Mouse (Mus musculus) brain, embryonic 14.5 days (tissue): ENCODE results near the gene Nthl1. TPM values are rescaled to one million over a fixed set of nuclear protein-coding genes. Genes with fewer than 3 reads are reported as not detected.

Experiments
- DNase-seq: peaks from one replicate; pipeline ENCODE4 v3.0.0-alpha.2; 2011; ENCODE audit warnings: low read depth
- CTCF ChIP-seq: fragments of 200-500 bp; IDR thresholded peaks from 2 replicates; pipeline ENCODE4 v1.5.1; 2012; ENCODE audit warnings: inconsistent platforms, mild to moderate bottlenecking, moderate library complexity, borderline replicate concordance; ENCODE audit not compliant: insufficient read depth, insufficient read length; ENCODE audit errors: extremely low read depth
- POLR2A ChIP-seq: fragments of 200-500 bp; IDR thresholded peaks from 2 replicates; pipeline ENCODE4 v1.6.1; 2012; ENCODE audit warnings: mild to moderate bottlenecking, inconsistent platforms, borderline replicate concordance; ENCODE audit not compliant: poor library complexity, insufficient read depth, insufficient read length, severe bottlenecking; ENCODE audit errors: extremely low read depth
- polyA plus RNA-seq: library from polyadenylated mRNA; depleted of rRNA; stranded (reverse); fragments of >200 nt; gene quantifications from 2 replicates; pipeline ENCODE4 v1.2.3, GENCODE M21; 2012

Gene Nthl1
- polyA plus RNA-seq, 1 experiment: 10.4 TPM

DNA sequence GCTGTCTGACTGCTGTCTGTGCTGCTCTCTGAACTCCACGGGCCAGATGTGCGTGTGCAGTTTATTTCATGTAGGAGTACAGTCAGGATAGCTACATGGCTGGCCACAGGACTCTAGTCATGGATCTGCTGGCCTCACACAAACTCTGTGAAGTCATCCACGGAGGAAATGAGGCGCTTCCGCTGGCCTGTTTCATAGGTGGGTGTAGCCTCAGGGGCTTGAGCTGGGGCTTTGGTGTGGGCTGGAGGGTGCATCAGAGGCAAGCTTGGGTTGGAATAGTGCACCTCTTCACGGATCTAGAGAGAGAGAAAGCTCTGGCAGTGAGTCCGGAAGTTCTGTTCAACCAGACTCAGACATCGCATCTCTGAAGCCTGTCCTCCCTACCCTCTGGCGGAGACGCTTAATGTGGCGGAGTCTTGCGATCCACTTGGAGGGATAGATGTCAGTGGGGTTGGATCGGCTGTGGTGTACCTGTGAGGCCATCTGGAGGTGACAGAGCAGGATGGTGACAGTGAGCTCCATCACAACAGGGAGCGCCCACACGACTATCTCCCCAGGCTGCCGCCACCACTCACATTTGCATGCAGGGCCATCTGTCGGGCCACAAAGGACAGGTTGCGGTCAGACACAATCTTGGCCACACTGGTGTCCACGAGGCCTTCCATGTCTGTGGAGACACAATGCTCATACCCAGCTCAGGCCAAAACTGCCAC is 35.9 kb upstream of the Nthl1 start:
- TF ChIP-seq CTCF (no peak), POLR2A (no peak)
- no peak for DNase-seq

DNA sequence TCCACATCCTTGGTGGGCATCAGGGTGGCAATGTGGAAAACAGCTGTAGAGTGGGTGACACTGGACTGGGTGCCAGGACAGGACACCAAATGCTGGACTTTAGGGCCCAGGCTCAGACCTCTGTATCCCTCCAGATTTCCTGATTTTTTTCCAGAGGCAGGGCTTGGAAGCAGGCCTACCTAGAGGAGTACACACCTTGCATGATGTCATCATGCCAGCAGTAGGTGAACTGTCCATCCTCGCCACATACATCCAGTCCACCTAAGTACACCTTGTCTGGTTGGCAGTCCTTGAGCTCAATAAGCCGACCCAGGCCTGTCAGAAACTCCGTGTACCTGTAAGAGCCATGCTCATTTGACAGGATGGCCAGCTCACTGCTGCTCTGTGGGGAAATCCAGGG is 34.5 kb upstream of the Nthl1 start:
- DNase-seq: no peak
- TF ChIP-seq CTCF (no peak), POLR2A (no peak)

DNA sequence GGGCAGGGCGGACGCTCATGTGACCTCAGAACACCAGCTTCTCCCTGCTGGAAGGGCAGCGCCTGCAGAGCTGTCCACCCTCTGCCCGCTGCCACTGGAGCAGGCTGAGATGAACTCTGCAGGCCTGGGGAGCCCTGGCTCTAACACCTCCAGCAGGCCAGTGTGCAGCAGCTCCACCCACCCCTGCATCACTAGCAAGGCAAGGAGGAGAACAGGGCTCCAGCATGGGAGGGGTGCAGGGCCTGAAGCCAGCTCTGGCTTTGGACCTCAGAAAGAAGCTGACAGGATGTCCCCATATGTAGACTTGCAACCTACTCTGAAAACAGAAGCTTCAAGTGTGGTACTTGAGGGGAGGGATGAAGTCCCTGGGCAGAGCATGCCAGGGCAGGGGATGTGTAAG is 32.0 kb upstream of the Nthl1 start:
- TF ChIP-seq POLR2A (no peak), CTCF (no peak)

DNA sequence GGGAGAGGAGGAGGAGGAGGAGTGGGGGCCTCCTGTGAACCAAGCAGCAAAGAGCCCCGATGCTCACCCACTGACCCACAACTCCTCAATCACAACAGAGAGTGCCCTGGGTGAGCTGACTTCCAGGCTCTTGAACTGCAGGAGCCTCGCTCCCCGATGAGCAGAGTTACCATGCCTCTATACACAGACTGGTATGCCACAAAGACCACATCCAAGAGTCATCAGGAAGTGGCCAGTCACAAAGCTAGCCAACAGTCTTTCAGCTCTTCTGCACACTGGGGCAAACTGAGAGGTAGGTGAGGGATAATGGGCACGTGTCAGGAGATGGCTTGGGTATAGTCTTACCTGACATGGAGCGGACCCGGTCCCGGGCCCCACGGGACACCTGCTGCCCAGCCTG is 28.5 kb upstream of the Nthl1 start:
- TF ChIP-seq CTCF (no peak), POLR2A (no peak)

More for the DNA sequence above, 32.0 kb upstream of the Nthl1 start:
- no peak for DNase-seq

DNA sequence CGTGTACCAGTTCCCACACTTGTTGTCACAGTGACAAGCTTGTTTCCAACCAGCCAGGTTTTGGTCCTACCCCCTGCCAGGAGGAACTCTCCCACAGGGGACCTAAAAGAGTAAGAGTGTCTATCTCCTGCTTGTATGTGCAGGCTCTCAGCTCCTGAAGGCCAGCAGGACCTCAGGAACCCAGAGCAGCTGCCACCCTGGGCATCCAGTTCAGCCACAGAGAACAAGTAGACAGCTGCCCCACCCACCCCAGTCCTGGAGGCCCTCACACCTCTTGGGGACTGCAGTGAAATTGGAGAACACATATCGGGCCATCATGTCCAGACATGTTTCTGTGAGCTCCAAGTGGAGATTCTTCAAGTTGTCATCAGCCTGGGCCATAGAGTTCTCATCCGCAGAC is 27.9 kb upstream of the Nthl1 start:
- no peak for TF ChIP-seq POLR2A
- TF ChIP-seq CTCF: no peak
- DNase-seq: no peak

More for the DNA sequence above, 28.5 kb upstream of the Nthl1 start:
- DNase-seq: no peak

DNA sequence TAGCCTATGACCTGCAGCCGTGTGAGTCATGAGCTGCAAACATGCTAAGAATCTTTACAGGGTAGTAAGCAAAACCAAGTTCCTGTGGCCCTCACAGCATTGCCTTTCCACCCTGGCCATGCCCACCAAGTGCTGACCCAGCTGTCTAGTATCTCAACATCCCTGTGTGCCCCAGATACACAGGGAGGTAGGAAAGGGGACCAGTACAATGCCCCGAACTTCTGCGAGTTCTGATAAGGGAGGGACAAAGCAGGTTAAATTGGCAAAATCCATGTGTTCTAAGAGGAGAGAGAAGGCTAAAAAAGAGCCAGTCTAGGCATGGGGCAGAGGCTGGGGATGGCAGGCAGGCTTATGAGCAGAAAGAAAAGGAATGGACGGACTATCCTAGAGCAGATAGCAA is 24.1 kb upstream of the Nthl1 start:
- TF ChIP-seq CTCF (no peak), POLR2A (no peak)
- DNase-seq: no peak

DNA sequence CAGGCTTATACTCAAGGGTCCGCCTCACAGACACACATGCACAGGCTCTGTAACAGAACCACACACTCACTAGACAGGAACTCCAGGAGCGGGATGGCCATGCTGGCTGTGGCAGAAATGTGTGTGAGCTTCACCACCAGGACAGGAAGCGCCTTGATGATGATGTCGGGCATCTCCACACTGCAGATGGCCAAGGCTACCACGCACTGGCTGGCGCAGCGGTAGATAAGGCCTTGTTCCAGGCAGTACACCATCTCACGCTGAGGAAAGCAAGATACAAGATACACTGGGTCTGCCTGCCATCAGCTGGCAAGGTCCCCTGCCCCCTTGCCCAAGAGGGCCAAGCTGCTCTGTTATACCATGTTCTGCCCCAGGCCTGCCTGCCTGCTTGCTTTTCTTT is 23.6 kb upstream of the Nthl1 start:
- DNase-seq: no peak
- TF ChIP-seq CTCF: no peak
- TF ChIP-seq POLR2A: no peak

DNA sequence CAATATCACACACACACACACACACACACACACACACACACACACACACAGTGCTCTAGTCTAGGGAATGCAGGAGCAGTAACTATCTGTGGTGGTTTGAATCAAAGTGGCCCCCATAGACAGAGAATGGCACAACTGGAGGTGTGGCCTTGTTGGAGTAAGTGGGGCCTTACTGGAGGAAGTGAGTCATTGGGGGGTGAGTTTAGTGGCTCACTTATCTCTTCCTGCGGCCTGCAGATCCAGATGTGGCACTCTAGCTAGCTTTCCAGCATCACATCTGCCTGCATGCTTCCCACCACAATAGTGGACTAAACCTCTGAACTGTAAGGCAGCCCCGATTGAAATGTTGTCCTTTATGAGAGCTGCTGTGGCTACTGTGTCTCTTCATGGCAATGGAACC is 21.8 kb upstream of the Nthl1 start:
- TF ChIP-seq POLR2A (no peak), CTCF (no peak)
- DNase-seq: no peak

DNA sequence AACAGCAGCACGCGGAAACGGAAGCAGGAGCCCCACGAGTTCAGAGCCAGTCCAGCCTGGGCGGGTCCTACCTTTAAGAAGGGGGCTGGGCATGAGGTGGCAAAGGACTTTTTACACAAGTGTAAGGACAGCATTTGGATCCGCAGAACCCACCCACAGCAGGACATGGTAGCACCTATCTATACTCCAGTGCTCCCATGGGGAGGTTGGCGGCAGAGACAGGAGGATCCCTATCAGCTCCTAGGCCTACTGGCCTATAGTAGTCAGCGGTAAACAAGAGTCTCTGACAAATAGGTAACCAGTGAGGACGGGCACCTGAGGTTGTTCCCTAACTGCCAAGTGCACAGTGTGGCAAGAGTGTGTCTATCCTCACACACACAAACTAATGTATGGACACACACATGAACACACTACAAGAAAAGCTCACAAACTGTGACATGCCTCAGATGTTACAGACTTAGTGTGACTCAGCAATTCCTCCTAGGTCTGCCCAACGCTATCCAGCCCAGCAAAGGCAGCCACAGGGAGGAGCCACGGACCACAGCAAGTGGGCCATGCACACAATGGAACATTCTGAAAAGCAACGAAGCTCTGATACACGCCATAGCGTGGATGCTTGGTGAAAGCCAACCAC is 14.8 kb upstream of the Nthl1 start:
- TF ChIP-seq POLR2A: no peak
- no peak for DNase-seq

DNA sequence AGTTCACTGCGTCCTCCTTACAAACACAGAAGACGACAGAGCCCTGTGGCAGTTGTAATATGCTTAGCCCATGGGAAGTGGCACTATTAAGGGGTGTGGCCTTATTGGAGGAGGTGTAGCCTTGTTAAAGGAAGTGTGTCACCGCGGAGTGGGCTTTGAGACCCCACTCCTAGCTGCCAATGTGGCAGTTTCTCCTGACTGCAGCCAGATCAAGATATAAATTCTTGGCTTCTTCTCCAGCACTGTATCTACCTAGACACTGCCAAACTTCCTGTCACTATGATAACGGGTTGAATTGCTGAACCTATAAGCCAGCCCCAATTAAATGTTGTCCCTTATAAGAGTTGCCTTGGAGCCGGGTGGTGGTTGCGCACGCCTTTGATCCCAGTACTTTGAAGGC is 7.0 kb upstream of the Nthl1 start:
- TF ChIP-seq POLR2A (no peak), CTCF (no peak)
- DNase-seq: no peak

DNA sequence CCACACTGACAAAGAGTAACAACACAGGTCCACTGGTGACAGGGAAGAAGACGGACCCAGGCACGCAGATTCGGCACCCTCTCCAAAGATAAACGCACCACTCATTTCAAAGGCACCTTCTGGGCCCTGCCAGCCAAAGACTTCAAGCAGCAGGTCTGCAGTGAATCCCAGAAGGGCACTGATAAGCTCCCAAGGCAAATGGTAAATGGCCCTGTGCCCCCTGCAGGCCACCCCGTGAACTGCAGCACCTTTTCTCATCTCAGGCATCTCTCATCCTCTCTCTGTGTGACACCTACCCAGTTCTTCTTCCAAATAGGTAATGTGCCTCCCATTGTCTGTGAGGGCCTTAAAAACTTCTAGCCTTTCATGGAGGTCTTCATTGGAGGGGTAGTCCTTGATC is 3.8 kb upstream of the Nthl1 start:
- TF ChIP-seq CTCF (peak; percentile 95), POLR2A (no peak)

DNA sequence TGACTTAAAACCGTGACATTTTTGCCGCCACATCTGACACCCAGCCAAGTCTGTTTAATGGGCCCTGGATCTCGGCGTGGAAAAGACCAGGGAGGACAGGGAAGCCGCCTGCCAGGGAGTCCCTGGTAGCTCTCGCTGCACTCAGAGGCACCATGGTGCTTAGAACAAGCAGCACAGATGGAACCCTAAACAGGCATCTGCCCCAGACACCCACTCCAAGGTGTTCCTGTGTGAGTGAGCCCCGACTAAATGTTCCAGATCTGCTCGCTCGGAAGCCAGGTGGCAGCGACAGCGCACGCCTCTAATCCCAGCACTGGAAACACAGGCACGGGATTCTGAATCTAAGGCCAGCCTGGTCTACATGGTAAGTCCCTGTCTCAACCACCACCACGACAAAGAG is 2.4 kb upstream of the Nthl1 start:
- DNase-seq: no peak
- TF ChIP-seq CTCF (no peak), POLR2A (no peak)

More for the DNA sequence above, 3.8 kb upstream of the Nthl1 start:
- DNase-seq: peak; percentile 53
